Mouse (Mus musculus) stomach, postnatal 0 days (tissue): Measurements from ENCODE around the gene Gabarap. TPM values are rescaled to one million over a fixed set of nuclear protein-coding genes. Genes with fewer than 3 reads are reported as not detected.

Source experiments
- ATAC-seq: fragments of 200-750 bp; cut with Nextera tagmentation; 2 replicates; pipeline ENCODE4 v1.8.0; 2017; ENCODE audit not compliant: low FRiP score, low TSS enrichment
- DNase-seq: peaks from one replicate; pipeline ENCODE4 v3.0.0-alpha.2; 2016; ENCODE audit warnings: low spot score
- H3K27ac ChIP-seq: fragments of 300-500 bp; sonication (generic); replicated peaks from 2 replicates; pipeline ENCODE4 v1.5.1; 2014; ENCODE audit warnings: mild to moderate bottlenecking, control low read depth
- H3K27me3 ChIP-seq: fragments of 300-500 bp; sonication (generic); 2 replicates; pipeline ENCODE4 v1.6.1; 2014; ENCODE audit warnings: low read length; ENCODE audit not compliant: control insufficient read depth, insufficient read depth
- H3K36me3 ChIP-seq: fragments of 300-500 bp; sonication (generic); 2 replicates; pipeline ENCODE4 v1.6.1; 2014; ENCODE audit warnings: low read length, mixed read lengths; ENCODE audit not compliant: control insufficient read depth, insufficient read depth
- H3K4me1 ChIP-seq: fragments of 300-500 bp; sonication (generic); replicated peaks from 2 replicates; pipeline ENCODE4 v1.6.1; 2014; ENCODE audit warnings: antibody characterized with exemption; ENCODE audit not compliant: control insufficient read depth, insufficient read depth
- H3K4me2 ChIP-seq: fragments of 300-500 bp; sonication (generic); replicated peaks from 2 replicates; pipeline ENCODE4 v1.6.1; 2014; ENCODE audit warnings: low read depth, mild to moderate bottlenecking, control low read depth, moderate library complexity
- H3K4me3 ChIP-seq: fragments of 300-500 bp; sonication (generic); 2 replicates; pipeline ENCODE4 v1.5.1; 2014; ENCODE audit warnings: low read depth, low read length, control low read depth
- H3K9ac ChIP-seq: fragments of 300-500 bp; sonication (generic); 2 replicates; pipeline ENCODE4 v1.6.1; 2014; ENCODE audit warnings: mild to moderate bottlenecking, low read length, control low read depth, mixed read lengths
- H3K9me3 ChIP-seq: fragments of 300-500 bp; sonication (generic); 2 replicates; pipeline ENCODE4 v1.6.1; 2016; ENCODE audit warnings: low read length; ENCODE audit not compliant: control insufficient read depth
- CTCF ChIP-seq: IDR thresholded peaks from 2 replicates; pipeline ENCODE4 v1.5.1; 2016; ENCODE audit warnings: antibody characterized with exemption, low read depth, mild to moderate bottlenecking, moderate library complexity
- EP300 ChIP-seq: optimal IDR thresholded peaks from 2 replicates; pipeline ENCODE3; 2016; ENCODE audit warnings: antibody characterized with exemption
- WGBS: fragments of 180-500 bp; shearing (Covaris S2); extraction: QIAGEN DNeasy Blood & Tissue Kit; methylation state at CpG from one replicate; pipeline ENCODE4 v1.1.7; 2014; 5-methylcytosine and 5-hydroxymethylcytosine counted together
- polyA plus RNA-seq: library from polyadenylated mRNA; unstranded; fragments of >200 nt; fragmentation: Nextera tagmentation; extraction: Ambion mirVana; gene quantifications from 2 replicates; pipeline ENCODE4 v1.2.1, GENCODE M21; 2015

Gabarap gene
- polyA plus RNA-seq, 1 experiment from 2014 or later = 536 TPM

- Histone ChIP-seq H3K27me3 (no peaks in the 10 kb centered on the region), H3K36me3 (peaks cover 7% of the 10 kb centered on the region), H3K4me2 (peak overlapping the region; percentile 45), H3K4me3 (peak overlapping the region; percentile 18), H3K9me3 (no peaks in the 10 kb centered on the region), H3K4me1 (peaks cover 7% of the 10 kb centered on the region; the same call in 1 of the 2 replicates), H3K27ac (peak overlapping the region; percentile 71), H3K9ac (no peak overlapping the region)
- TF ChIP-seq EP300 = no peak
- TF ChIP-seq CTCF = no peak
- ATAC-seq = peak; percentile 77
- 1% methylated on average over 20 of the region's 20 CpGs for WGBS
- peak; percentile 67 for DNase-seq
Measured at GRCm38 (mm10) chr11:70029130-70029801, 38.3 kb downstream of the Gabarap start.

DNA sequence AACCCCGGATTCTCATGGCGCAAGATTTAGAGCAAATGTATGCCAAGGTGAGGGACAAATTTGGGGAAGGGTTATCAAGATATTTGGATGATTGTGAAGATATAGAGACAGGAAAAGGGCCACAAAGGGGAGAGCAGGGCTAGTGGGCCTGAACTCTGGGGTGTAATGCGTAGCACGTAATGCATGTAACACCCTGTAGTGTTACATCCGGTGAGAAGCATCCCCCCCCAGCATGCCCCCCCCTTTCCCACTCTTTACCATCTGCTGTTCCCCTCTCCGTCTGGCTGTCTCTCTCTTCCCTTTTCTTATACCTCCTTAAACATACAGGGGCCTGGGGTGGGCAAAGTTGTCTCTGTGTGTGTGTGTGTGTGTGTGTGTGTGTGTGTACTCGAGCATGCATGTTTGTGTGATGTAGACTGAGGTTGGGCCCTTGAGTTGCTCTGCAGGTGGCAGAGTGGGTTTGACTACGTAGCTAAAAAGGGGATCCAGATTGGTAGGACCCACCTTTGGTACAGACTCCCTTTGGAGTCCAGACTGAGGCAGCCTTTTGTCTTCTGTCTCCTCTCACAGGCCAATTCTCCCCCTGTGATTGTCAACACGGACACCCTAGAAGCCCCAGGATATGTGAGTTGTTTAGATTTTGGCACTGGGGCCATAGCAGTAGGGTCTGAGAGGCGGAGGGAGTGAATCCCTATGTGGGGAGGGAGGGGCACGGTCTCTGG lies 39.0 kb downstream of the Gabarap start:
- DNase-seq = no peak
- H3K4me3 ChIP-seq = no peak overlapping the region
- TF ChIP-seq CTCF (no peak), EP300 (no peak)
- H3K27me3 ChIP-seq = no peaks in the 10 kb centered on the region
- WGBS = 38% methylated on average over 11 of the region's 11 CpGs
- peaks cover 7% of the 10 kb centered on the region; the same call in 1 of the 2 replicates for H3K4me1 ChIP-seq
- H3K27ac ChIP-seq = no peak overlapping the region
- no peak overlapping the region for H3K9ac ChIP-seq
- peaks cover 7% of the 10 kb centered on the region for H3K36me3 ChIP-seq
- ATAC-seq = 0 out of 2 replicates have a peak, but pooled peaks have one; percentile 1
- peak overlapping the region; percentile 45 for H3K4me2 ChIP-seq
- no peaks in the 10 kb centered on the region for H3K9me3 ChIP-seq

- no peaks in the 10 kb centered on the region for H3K9me3 ChIP-seq
- H3K4me1 ChIP-seq = peaks cover 7% of the 10 kb centered on the region; the same call in 1 of the 2 replicates
- H3K36me3 ChIP-seq = peaks cover 7% of the 10 kb centered on the region
- H3K27me3 ChIP-seq = no peaks in the 10 kb centered on the region
- H3K4me3 ChIP-seq = no peak overlapping the region
- H3K27ac ChIP-seq = no peak overlapping the region
- ATAC-seq = no peak
- TF ChIP-seq EP300 (no peak), CTCF (no peak)
- WGBS = 93% methylated on average over 28 of the region's 28 CpGs
- no peak overlapping the region for H3K4me2 ChIP-seq
- no peak overlapping the region for H3K9ac ChIP-seq
- no peak for DNase-seq
Measured at GRCm38 (mm10) chr11:70030651-70031320, 39.8 kb downstream of the Gabarap start.

GRCm38 (mm10) chr11:70031321-70031670 lies 40.4 kb downstream of the Gabarap start:
- DNase-seq = no peak
- 99% methylated on average over 11 of the region's 11 CpGs for WGBS
- H3K27ac ChIP-seq = no peak overlapping the region
- H3K36me3 ChIP-seq = peaks cover 7% of the 10 kb centered on the region
- no peak for TF ChIP-seq EP300
- TF ChIP-seq CTCF = no peak
- H3K4me1 ChIP-seq = peaks cover 5% of the 10 kb centered on the region; the same call in 1 of the 2 replicates
- no peak overlapping the region for H3K4me2 ChIP-seq
- H3K27me3 ChIP-seq = no peaks in the 10 kb centered on the region
- H3K9me3 ChIP-seq = no peaks in the 10 kb centered on the region
- H3K9ac ChIP-seq = no peak overlapping the region
- no peak for ATAC-seq
- no peak overlapping the region for H3K4me3 ChIP-seq

GRCm38 (mm10) chr11:70038174-70038573 lies 47.2 kb downstream of the Gabarap start:
- TF ChIP-seq EP300 (no peak), CTCF (no peak)
- Histone ChIP-seq H3K27ac (no peak overlapping the region), H3K9ac (no peak overlapping the region), H3K36me3 (peaks cover 2% of the 10 kb centered on the region; the same call in 1 of the 2 replicates), H3K9me3 (no peaks in the 10 kb centered on the region), H3K27me3 (no peaks in the 10 kb centered on the region), H3K4me3 (no peak overlapping the region), H3K4me2 (no peak overlapping the region), H3K4me1 (no peaks in the 10 kb centered on the region)
- WGBS = 61% methylated on average over 7 of the region's 7 CpGs
- ATAC-seq (no peak), DNase-seq (no peak)
